Mouse (Mus musculus): ENCODE data around the gene Itgbl1.
"Not testable (repeated sequence)": the region's sequence is repeated elsewhere in the genome, so short reads cannot be mapped to it uniquely, and the experiment has no call there.

Itgbl1 gene

DNA sequence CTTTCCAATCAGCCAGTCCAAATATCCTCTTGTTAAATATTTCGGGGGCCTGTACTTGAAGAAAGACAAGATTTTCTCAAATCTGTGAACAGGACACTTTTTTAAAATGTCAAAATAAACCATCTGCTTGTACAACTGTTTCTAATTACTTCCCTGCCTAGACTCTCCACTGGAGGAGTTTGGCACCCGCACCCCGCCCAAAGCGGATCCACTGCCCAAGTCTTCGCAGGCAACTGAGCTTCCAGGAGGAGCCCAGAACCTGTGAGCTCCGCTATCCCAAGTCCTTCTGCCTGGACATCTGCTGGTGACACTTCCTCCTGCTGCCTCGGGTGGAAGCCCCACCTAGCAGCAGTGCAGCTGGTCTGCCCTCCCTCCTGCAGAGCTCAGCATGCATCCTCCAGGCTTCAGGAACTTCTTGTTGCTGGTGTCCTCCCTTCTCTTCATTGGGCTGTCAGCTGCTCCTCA lies at the start of gene Itgbl1:
TSS of gene Itgbl1 (plus strand) at position 51 of the 465 bp plus-strand sequence.
- no peak for DNase-seq (ENCODE audit: low spot score in 2 of 2)

- DNase-seq (ENCODE audit: low spot score in 2 of 2): no peak
Measured at GRCm38 (mm10) chr14:123622969-123623368, 36.8 kb upstream of the Itgbl1 start.

DNA sequence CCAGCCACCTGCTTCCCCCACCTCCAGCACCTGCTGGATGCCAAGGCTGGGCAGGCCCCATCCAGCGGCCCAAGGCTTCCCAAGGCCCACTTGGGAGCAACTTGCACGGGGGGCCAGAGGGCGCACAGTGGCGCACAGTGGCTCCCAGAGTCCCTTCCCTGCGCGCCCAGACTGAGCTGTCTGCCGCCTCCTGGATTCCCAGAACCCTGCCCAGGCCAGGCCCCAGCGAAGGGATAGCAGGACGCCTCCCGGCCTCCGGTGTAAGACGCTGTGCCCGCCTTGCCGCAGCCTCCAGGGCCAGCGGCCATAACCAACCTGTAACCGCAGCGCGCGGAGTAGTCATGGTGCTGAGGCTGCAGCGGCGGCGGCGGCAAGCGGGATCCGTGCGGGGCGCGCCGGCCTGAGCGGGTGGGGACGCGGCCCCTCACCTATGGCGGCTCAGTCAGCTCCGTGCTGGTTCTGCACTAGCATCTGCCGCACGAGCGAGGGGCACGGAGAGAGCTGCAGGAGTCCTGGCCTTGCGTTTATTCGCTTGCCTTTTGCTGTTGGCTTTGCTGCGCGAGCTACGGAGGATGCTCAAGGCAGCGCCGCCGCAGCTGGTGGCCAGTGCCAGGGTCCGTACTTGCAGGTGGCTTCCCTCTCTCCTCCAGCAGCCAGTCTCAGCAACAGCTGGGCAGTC lies 33.1 kb upstream of the Itgbl1 start, which contains the start of gene Nalcn:
TSS of gene Nalcn (minus strand) at position 644 of the 679 bp plus-strand sequence.
- DNase-seq (ENCODE audit: low spot score in 2 of 2): no peak

GRCm38 (mm10) chr14:123627180-123627562 lies 32.6 kb upstream of the Itgbl1 start:
- no peak for DNase-seq (ENCODE audit: low spot score in 2 of 2)

DNA sequence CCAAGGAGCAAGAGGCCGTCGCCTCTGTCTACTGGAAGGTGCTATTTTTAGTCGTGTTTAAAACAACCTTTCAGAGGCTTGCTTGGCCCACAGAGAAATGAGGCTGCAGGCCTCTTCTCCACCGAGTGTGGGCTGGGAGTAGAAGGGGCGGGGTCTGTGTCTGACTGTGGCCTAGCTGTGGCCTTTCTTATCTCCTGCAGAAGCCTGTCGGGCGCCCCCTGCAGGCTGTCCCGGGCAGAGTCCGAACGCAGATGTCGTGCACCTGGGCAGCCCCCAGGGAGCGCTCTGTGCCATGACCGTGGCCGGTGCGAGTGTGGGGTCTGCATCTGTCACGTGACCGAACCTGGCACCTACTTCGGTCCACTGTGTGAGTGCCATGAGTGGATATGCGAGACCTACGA lies 1.3 kb downstream of the Itgbl1 start:
- DNase-seq (ENCODE audit: low spot score in 2 of 2): peak; percentile 19 to 59

- no peak for DNase-seq (ENCODE audit: low spot score in 2 of 2)
Measured at GRCm38 (mm10) chr14:123662386-123662785, 2.6 kb downstream of the Itgbl1 start.

DNA sequence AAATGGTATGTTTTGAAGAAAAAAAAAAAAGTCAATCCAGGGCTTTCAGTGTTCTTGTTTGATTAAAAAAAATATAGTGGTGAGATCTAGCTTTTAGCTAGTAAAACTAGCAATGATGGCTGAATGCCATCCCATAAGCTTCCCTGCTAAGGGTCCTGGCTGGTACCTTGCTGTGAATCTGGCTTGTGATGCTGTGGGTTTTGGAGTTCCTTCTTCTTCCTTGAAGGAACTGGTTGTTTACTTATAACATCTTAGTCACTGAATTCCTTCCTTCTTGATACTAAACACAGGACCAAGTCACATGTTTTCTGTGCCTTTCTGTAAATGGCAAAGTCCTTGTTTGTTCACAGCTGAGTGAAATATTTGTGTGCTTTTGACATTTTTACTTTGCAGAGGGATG lies 3.4 kb downstream of the Itgbl1 start:
- no peak for DNase-seq (ENCODE audit: low spot score in 2 of 2)

DNA sequence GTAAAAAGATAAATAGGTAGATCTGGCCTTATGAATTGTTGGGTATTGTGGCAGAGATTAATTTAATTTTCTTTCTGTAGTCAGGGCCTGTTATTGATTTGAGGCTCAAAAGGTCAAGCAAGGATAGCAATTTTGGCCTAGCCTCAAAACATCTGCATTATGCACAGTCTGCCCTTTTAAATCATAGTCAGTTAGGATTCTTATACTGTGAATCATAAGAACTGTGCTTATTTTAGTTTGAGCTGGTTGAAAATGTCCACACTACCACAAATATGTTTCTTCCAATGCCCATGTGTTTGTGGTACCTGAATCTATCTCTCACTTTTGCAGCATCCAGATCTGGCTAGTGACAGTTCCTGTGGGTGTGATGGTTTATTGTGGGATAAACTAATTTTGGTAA lies 4.7 kb downstream of the Itgbl1 start:
- DNase-seq (ENCODE audit: low spot score in 2 of 2): no peak

DNA sequence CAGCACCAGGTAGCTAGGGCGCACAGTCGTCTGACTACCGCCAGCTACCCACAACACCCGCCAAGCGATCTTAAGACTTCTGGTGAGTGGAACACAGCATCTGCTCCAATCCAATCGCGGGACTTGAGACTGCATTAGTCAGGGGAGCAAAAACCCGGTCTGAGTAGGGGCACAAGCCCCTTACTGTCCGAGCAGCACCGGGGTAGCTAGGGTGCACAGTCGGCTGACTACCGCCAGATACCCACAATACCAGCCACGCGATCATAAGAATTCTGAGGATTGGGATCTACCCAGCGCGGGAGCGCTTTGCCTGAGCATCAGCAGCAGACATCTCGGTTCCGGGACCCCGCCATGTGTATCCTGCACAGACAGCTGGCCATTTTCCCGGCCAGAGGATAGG lies 11.3 kb downstream of the Itgbl1 start:
- DNase-seq (ENCODE audit: low spot score in 2 of 2): not testable (repeated sequence)

- no peak for DNase-seq (ENCODE audit: low spot score in 2 of 2)
Measured at GRCm38 (mm10) chr14:123678091-123678490, 18.3 kb downstream of the Itgbl1 start.

- DNase-seq (ENCODE audit: low spot score in 2 of 2): no peak
Measured at GRCm38 (mm10) chr14:123714751-123715150, 55.0 kb downstream of the Itgbl1 start.

DNA sequence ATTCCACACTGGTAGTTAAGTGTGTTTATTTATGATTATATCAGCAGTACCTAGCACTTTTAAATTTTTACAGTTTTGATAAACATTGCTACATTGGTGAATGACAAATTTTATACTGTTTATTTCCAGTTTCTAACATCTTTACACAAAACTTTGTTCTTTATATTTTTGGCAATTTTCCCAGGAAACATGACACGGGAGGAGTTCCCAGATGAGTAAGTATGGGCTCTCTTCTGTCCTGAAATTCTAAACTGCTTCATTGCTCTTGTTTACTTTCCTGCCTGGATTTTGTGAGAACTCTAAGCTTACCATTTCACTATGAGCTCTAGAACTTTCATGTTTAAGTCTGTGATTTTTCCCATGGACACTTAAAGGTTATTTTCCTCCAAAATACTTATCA lies 82.3 kb downstream of the Itgbl1 start:
- DNase-seq (ENCODE audit: low spot score in 2 of 2): no peak

GRCm38 (mm10) chr14:123751017-123751416 lies 91.2 kb downstream of the Itgbl1 start:
- DNase-seq (ENCODE audit: low spot score in 2 of 2): no peak

- no peak for DNase-seq (ENCODE audit: low spot score in 2 of 2)
Measured at GRCm38 (mm10) chr14:123759534-123759933, 99.8 kb downstream of the Itgbl1 start.

DNA sequence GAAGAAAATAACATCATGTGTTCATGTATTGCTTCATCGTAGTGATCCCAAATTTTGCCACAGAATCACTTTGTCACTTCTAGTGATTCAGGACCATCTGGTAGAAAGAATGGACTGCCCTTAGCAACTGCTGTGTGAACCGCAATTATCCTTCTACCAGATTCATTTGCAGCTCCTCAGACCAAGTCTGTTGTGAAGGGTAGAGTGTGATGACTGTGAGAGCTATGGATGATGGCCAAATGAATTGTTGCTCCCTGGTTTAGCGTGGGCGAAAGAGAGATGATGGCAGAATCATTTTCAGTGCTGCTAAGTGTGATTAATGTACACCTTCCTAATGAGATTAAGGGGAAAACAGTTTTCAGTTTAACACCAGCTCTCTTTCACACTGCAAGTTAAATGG lies 100.3 kb downstream of the Itgbl1 start:
- no peak for DNase-seq (ENCODE audit: low spot score in 2 of 2)

GRCm38 (mm10) chr14:123801744-123802143 lies 142.0 kb downstream of the Itgbl1 start:
- DNase-seq (ENCODE audit: low spot score in 2 of 2): no peak

- no peak for DNase-seq (ENCODE audit: low spot score in 2 of 2)
Measured at GRCm38 (mm10) chr14:123837662-123838061, 177.9 kb downstream of the Itgbl1 start.

DNA sequence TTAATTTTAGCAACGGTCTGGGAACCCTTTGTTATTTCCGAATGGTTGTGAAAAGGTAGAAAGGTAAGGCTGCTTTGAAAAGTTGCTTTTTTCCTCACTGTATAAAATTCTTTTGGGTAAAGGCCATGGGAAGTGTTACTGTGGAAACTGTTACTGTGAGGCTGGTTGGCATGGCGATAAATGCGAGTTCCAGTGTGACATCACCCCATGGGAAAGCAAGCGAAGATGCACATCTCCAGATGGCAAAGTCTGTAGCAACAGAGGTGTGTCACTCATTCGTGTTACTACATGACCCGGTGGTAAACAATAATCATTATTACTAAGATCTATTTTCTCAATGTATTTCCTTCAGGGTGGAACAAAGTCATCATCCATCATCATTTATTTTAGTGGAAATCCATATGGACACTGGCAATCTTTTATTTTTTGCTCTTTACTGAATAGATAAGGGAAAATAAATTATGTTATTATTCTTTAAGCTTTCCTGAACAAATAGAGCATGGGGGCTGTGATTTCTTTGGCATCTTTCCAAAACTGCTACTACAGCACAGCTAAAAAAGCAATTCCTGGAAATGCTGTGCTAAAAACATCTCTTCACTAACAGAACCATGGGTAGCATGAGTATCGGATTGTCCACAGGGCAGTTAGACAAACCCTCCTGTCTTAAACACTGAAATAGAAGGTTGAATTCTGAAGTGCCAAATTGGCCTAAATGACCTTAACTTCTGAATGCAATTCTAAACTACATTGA lies 184.1 kb downstream of the Itgbl1 start:
- DNase-seq (ENCODE audit: low spot score in 2 of 2): no peak

DNA sequence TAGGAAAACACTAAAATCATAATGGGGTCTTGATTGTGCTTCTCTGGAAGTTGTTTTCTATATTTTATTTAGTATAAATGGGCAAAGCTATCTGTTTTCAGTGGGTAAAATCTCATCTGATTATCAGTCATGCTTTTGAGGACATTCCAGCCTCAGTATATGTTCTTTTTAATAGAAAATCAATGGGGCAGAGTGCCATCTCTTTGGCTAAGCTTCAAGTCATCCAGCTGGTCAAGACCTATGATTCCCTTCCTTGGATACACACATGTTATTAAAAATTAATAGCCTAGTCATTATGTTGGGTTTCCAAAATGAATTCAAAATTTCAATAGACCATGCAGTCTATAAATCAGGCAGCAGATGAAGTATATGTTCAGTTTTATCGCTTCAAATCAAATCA lies 204.8 kb downstream of the Itgbl1 start:
- no peak for DNase-seq (ENCODE audit: low spot score in 2 of 2)

GRCm38 (mm10) chr14:123865779-123866726 lies 206.3 kb downstream of the Itgbl1 start:
- no peak for DNase-seq (ENCODE audit: low spot score in 2 of 2)

- DNase-seq (ENCODE audit: low spot score in 2 of 2): no peak
Measured at GRCm38 (mm10) chr14:123927903-123928302, 268.1 kb downstream of the Itgbl1 start.

DNA sequence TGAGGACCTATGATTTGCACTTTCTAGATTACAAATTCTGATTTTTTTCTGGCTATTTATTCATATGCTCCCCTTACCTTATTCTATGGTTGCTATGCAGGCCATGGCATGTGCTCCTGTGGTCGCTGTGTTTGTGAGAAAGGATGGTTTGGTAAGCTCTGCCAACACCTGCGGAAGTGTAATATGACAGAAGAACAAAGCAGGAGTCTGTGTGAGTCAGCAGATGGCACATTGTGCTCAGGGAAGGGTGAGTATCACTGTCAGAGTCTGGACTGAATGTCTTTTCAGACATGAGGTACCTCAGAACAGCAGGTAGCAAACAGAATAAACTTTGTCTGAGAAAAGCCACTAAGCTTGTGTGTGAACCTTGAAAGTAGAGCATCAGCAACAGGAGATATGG lies 306.8 kb downstream of the Itgbl1 start:
- no peak for DNase-seq (ENCODE audit: low spot score in 2 of 2)
